Mouse (Mus musculus): ENCODE results near the gene Tspo.

The Tspo gene

GRCm38 (mm10) chr15:83541647-83542287 is 21.6 kb upstream of the Tspo start:
- in situ Hi-C loops (cut with MseI, MboI) = no loop called here

- in situ Hi-C loops (cut with MseI, MboI) = no loop called here
Observed at GRCm38 (mm10) chr15:83546029-83546428, 17.4 kb upstream of the Tspo start.

- in situ Hi-C loops (cut with MseI, MboI) = no loop called here
Observed at GRCm38 (mm10) chr15:83547144-83547543, 16.2 kb upstream of the Tspo start.

- in situ Hi-C loops (cut with MseI, MboI) = no loop called here
Observed at GRCm38 (mm10) chr15:83550137-83550536, 13.3 kb upstream of the Tspo start.

- in situ Hi-C loops (cut with MseI, MboI) = no loop called here
Observed at GRCm38 (mm10) chr15:83553831-83554230, 9.6 kb upstream of the Tspo start.

GRCm38 (mm10) chr15:83555161-83555974 is 8.0 kb upstream of the Tspo start:
- in situ Hi-C loops (cut with MseI, MboI) = no loop called here

- in situ Hi-C loops (cut with MseI, MboI) = no loop called here
Observed at GRCm38 (mm10) chr15:83560941-83561477, 2.4 kb upstream of the Tspo start.

- in situ Hi-C loops (cut with MseI, MboI) = no loop called here
Observed at GRCm38 (mm10) chr15:83562626-83563270, 644 bp upstream of the Tspo start.

- in situ Hi-C loops (cut with MseI, MboI) = no loop called here
Observed at GRCm38 (mm10) chr15:83563857-83564651, 662 bp downstream of the Tspo start.

- in situ Hi-C loops (cut with MseI, MboI) = no loop called here
Observed at GRCm38 (mm10) chr15:83565434-83565833, 2.0 kb downstream of the Tspo start.

- in situ Hi-C loops (cut with MseI, MboI) = no loop called here
Observed at GRCm38 (mm10) chr15:83566006-83566405, 2.6 kb downstream of the Tspo start.

GRCm38 (mm10) chr15:83567728-83568127 is 4.3 kb downstream of the Tspo start:
- in situ Hi-C loops (cut with MseI, MboI) = no loop called here

- in situ Hi-C loops (cut with MseI, MboI) = no loop called here
Observed at GRCm38 (mm10) chr15:83568544-83568943, 5.2 kb downstream of the Tspo start.

- in situ Hi-C loops (cut with MseI, MboI) = no loop called here
Observed at GRCm38 (mm10) chr15:83569682-83570081, 6.3 kb downstream of the Tspo start.

- in situ Hi-C loops (cut with MseI, MboI) = no loop called here
Observed at GRCm38 (mm10) chr15:83570641-83571040, 7.2 kb downstream of the Tspo start.

- in situ Hi-C loops (cut with MseI, MboI) = no loop called here
Observed at GRCm38 (mm10) chr15:83571636-83572035, 8.2 kb downstream of the Tspo start.

- in situ Hi-C loops (cut with MseI, MboI) = no loop called here
Observed at GRCm38 (mm10) chr15:83572132-83572531, 8.7 kb downstream of the Tspo start.

GRCm38 (mm10) chr15:83573606-83574005 is 10.2 kb downstream of the Tspo start:
- in situ Hi-C loops (cut with MseI, MboI) = no loop called here

GRCm38 (mm10) chr15:83574731-83575351 is 11.4 kb downstream of the Tspo start:
- in situ Hi-C loops (cut with MseI, MboI) = no loop called here

GRCm38 (mm10) chr15:83575543-83575942 is 12.2 kb downstream of the Tspo start:
- in situ Hi-C loops (cut with MseI, MboI) = no loop called here

GRCm38 (mm10) chr15:83576651-83577050 is 13.3 kb downstream of the Tspo start:
- in situ Hi-C loops (cut with MseI, MboI) = no loop called here

Measured in mouse trophoblast stem cell (cell line).